Mouse (Mus musculus) gastrocnemius, postnatal 36 days (tissue): ENCODE results near the gene Bcan. TPM values are rescaled to one million over a fixed set of nuclear protein-coding genes. Genes with fewer than 3 reads are reported as not detected.

Experiments used
- DNase-seq, 2 experiments: peaks; one replicate each; pipeline ENCODE4 v3.0.0; 2022
- intact Hi-C: fragments of 180-260 bp; cut with DNase I; formaldehyde crosslinking; loops from one replicate; pipeline ENCODE4 v1.15.1; 2025
- total RNA-seq, 2 experiments: library from RNA; stranded (reverse); gene quantifications; 2 replicates each; pipeline ENCODE4 v1.2.3; 2021

Gene Bcan
- total RNA-seq, 2 experiments from 2014 or later: 0.08 to 0.17 TPM

GRCm38 (mm10) chr3:87974381-87974987, 25.5 kb downstream of the Bcan start:
- peak in 1 of 2 experiments; percentile 37 for DNase-seq

GRCm38 (mm10) chr3:87973593-87974380, 26.2 kb downstream of the Bcan start:
- DNase-seq: no peak
- intact Hi-C loops: loop anchor here (5.0 kb wide), 1 partner anchor 41 kb away; the partner anchor contains the start of genes Isg20l2 and Rrnad1

More at GRCm38 (mm10) chr3:87974381-87974987, 25.5 kb downstream of the Bcan start:
- intact Hi-C loops: loop anchor here (5.0 kb wide), 1 partner anchor 42 kb away; the partner anchor contains the start of genes Isg20l2 and Rrnad1

GRCm38 (mm10) chr3:87972776-87973175, 27.3 kb downstream of the Bcan start:
- intact Hi-C loops: loop anchor here (5.0 kb wide), 1 partner anchor 40 kb away; the partner anchor contains the start of genes Isg20l2 and Rrnad1
- peak in 1 of 2 experiments; percentile 11 for DNase-seq

GRCm38 (mm10) chr3:87972203-87972664, 27.8 kb downstream of the Bcan start:
- DNase-seq: peak in 1 of 2 experiments; percentile 11
- intact Hi-C loops: loop anchor here (5.0 kb wide), 1 partner anchor 40 kb away; the partner anchor contains the start of genes Isg20l2 and Rrnad1

GRCm38 (mm10) chr3:87971489-87972202, 28.4 kb downstream of the Bcan start:
- intact Hi-C loops: loop anchor here (5.0 kb wide), 1 partner anchor 39 kb away; the partner anchor contains the start of genes Isg20l2 and Rrnad1
- peak in 1 of 2 experiments; percentile 17 for DNase-seq

- intact Hi-C loops: loop anchor here (1.0 to 5.0 kb wide), 2 partner anchors 16 to 39 kb away; partner anchors contain the start of genes Isg20l2 and Rrnad1
- peak; percentile 38 to 39 for DNase-seq
These were observed 29.0 kb downstream of the Bcan start, which contains the start of gene Nes for GRCm38 (mm10) chr3:87970939-87971488. TSS of gene Nes (plus strand) at chr3:87971078.

GRCm38 (mm10) chr3:87970184-87970938, 29.7 kb downstream of the Bcan start:
- intact Hi-C loops: loop anchor here (1.0 to 5.0 kb wide), 2 partner anchors 17 to 38 kb away; partner anchors contain the start of genes Isg20l2 and Rrnad1
- peak; percentile 38 to 44 for DNase-seq

GRCm38 (mm10) chr3:87960586-87961191, 39.3 kb downstream of the Bcan start:
- intact Hi-C loops: loop anchor here (2.0 kb wide), 1 partner anchor 26 kb away; no protein-coding TSS in a partner anchor
- peak; percentile 82 to 86 for DNase-seq

GRCm38 (mm10) chr3:87960191-87960585, 39.8 kb downstream of the Bcan start:
- intact Hi-C loops: loop anchor here (2.0 kb wide), 1 partner anchor 25 kb away; no protein-coding TSS in a partner anchor
- no peak for DNase-seq

- DNase-seq: no peak
- intact Hi-C loops: no loop called here
These were observed 40.7 kb downstream of the Bcan start for GRCm38 (mm10) chr3:87959371-87959770.

- intact Hi-C loops: no loop called here
- no peak for DNase-seq
These were observed 41.1 kb downstream of the Bcan start for GRCm38 (mm10) chr3:87958967-87959366.

- no peak for DNase-seq
- intact Hi-C loops: no loop called here
These were observed 41.6 kb downstream of the Bcan start for GRCm38 (mm10) chr3:87958476-87958875.

- no peak for DNase-seq
- intact Hi-C loops: no loop called here
These were observed 42.0 kb downstream of the Bcan start for GRCm38 (mm10) chr3:87958056-87958455.

GRCm38 (mm10) chr3:87952440-87952839, 47.6 kb downstream of the Bcan start:
- DNase-seq: no peak
- intact Hi-C loops: no loop called here

- intact Hi-C loops: no loop called here
- no peak for DNase-seq
These were observed 48.1 kb downstream of the Bcan start for GRCm38 (mm10) chr3:87951946-87952345.

- DNase-seq: no peak
- intact Hi-C loops: loop anchor here (5.0 kb wide), 1 partner anchor 1657 kb away; no protein-coding TSS in a partner anchor
These were observed 50.0 kb downstream of the Bcan start for GRCm38 (mm10) chr3:87949955-87950515.

- no peak for DNase-seq
- intact Hi-C loops: loop anchor here (5.0 kb wide), 1 partner anchor 1658 kb away; no protein-coding TSS in a partner anchor
These were observed 50.6 kb downstream of the Bcan start for GRCm38 (mm10) chr3:87949266-87949954.
